Mouse (Mus musculus): ENCODE measurements around the gene Ptprg. TPM values are rescaled to one million over a fixed set of nuclear protein-coding genes. Genes with fewer than 3 reads are reported as not detected.

The Ptprg gene
- total and polyA plus RNA-seq, 2 experiments from 2014 or later, result 8.7 to 63.4 TPM

- Histone ChIP-seq H3K9ac (replicated peaks; ENCODE audit: low read depth, low read length) (no peak overlapping the region), H3K27ac (ENCODE audit: low read depth) (no peak overlapping the region), H3K36me3 (replicated peaks; ENCODE audit: control insufficient read depth, insufficient read depth, low read length) (no peaks in the 10 kb centered on the region), H3K4me1 (ENCODE audit: control insufficient read depth, insufficient read depth) (0 out of 2 replicates have a peak, but pooled peaks cover 18% of the 10 kb centered on the region), H3K4me2 (ENCODE audit: low read depth, low read length) (no peak overlapping the region), H3K27me3 (ENCODE audit: control insufficient read depth, insufficient read depth, low read length) (no peaks in the 10 kb centered on the region), H3K4me3 (ENCODE audit: low read depth, low read length) (no peak overlapping the region), H3K9me3 (replicated peaks; ENCODE audit: control insufficient read depth, low read length) (no peaks in the 10 kb centered on the region)
- DNase-seq (ENCODE audit: low spot score) (no peak), ATAC-seq (ENCODE audit: insufficient read depth, low read depth) (no peak)
- TF ChIP-seq EP300 (IDR thresholded peaks at IDR 0.05; ENCODE audit: low read depth) (no peak), CTCF (IDR thresholded peaks at IDR 0.05; ENCODE audit: low read depth) (no peak)
- 61% methylated on average over 3 of the region's 3 CpGs for WGBS
Measured at GRCm38 (mm10) chr14:11672981-11673547, 119.7 kb downstream of the Ptprg start.

- H3K27me3 ChIP-seq (ENCODE audit: control insufficient read depth, insufficient read depth, low read length), result no peaks in the 10 kb centered on the region
- H3K4me3 ChIP-seq (ENCODE audit: low read depth, low read length), result no peak overlapping the region
- H3K9ac ChIP-seq (replicated peaks; ENCODE audit: low read depth, low read length), result no peak overlapping the region
- DNase-seq (ENCODE audit: low spot score), result no peak
- H3K9me3 ChIP-seq (replicated peaks; ENCODE audit: control insufficient read depth, low read length), result no peaks in the 10 kb centered on the region
- 51% methylated on average over 4 of the region's 4 CpGs for WGBS
- no peak for TF ChIP-seq EP300 (IDR thresholded peaks at IDR 0.05; ENCODE audit: low read depth)
- TF ChIP-seq CTCF (IDR thresholded peaks at IDR 0.05; ENCODE audit: low read depth), result no peak
- peaks cover 40% of the 10 kb centered on the region for H3K4me1 ChIP-seq (ENCODE audit: control insufficient read depth, insufficient read depth)
- no peak overlapping the region for H3K4me2 ChIP-seq (ENCODE audit: low read depth, low read length)
- H3K27ac ChIP-seq (ENCODE audit: low read depth), result no peak overlapping the region
- no peaks in the 10 kb centered on the region for H3K36me3 ChIP-seq (replicated peaks; ENCODE audit: control insufficient read depth, insufficient read depth, low read length)
- ATAC-seq (ENCODE audit: insufficient read depth, low read depth), result no peak
Measured at GRCm38 (mm10) chr14:11678201-11678600, 124.9 kb downstream of the Ptprg start.

DNA sequence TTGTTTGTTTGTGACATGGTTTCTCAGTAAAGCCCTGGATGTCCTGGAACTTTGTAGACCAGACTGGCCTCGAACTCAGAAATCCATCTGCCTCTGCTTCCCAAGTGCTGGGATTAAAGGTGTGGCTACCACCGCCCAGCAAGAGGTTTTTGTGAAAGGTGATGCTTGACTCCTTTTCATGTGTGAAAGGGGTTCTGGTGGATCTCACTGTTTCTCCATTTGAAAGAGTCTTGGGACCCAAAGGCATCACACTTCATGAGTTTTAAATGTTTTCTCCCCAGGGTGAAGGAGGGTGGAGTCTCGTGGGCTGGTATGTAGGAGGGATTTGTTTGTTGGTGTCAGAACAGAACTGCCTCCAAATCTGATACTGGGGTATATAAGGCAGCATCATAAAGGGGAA, 126.4 kb downstream of the Ptprg start:
- no peak for TF ChIP-seq CTCF (IDR thresholded peaks at IDR 0.05; ENCODE audit: low read depth)
- no peaks in the 10 kb centered on the region for H3K9me3 ChIP-seq (replicated peaks; ENCODE audit: control insufficient read depth, low read length)
- no peak overlapping the region for H3K9ac ChIP-seq (replicated peaks; ENCODE audit: low read depth, low read length)
- H3K4me2 ChIP-seq (ENCODE audit: low read depth, low read length), result no peak overlapping the region
- H3K36me3 ChIP-seq (replicated peaks; ENCODE audit: control insufficient read depth, insufficient read depth, low read length), result no peaks in the 10 kb centered on the region
- no peaks in the 10 kb centered on the region for H3K27me3 ChIP-seq (ENCODE audit: control insufficient read depth, insufficient read depth, low read length)
- DNase-seq (ENCODE audit: low spot score) (no peak), ATAC-seq (ENCODE audit: insufficient read depth, low read depth) (no peak)
- no peak overlapping the region for H3K27ac ChIP-seq (ENCODE audit: low read depth)
- 83% methylated on average over 3 of the region's 3 CpGs for WGBS
- no peak overlapping the region for H3K4me3 ChIP-seq (ENCODE audit: low read depth, low read length)
- H3K4me1 ChIP-seq (ENCODE audit: control insufficient read depth, insufficient read depth), result peaks cover 49% of the 10 kb centered on the region

DNA sequence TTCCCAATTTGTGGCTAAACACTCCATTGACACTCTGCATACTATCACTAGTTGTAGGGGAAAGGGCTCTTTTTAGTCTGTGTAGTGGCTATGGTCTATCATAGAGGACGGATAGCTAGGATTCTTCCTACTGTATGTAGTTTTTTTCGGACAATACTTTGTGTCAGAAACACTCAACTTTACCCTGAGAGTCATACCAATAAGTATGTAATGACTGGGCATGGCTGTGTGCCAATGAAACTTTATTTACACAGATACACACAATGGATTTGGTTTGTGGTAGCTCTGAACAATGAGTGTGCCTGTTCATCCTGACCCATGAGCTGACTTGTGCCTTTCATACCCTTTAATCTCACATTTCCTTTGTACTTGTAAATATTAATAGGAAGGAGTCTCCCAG, 127.3 kb downstream of the Ptprg start:
- DNase-seq (ENCODE audit: low spot score) (no peak), ATAC-seq (ENCODE audit: insufficient read depth, low read depth) (no peak)
- Histone ChIP-seq H3K4me2 (ENCODE audit: low read depth, low read length) (no peak overlapping the region), H3K4me1 (ENCODE audit: control insufficient read depth, insufficient read depth) (peaks cover 49% of the 10 kb centered on the region), H3K9ac (replicated peaks; ENCODE audit: low read depth, low read length) (no peak overlapping the region), H3K36me3 (replicated peaks; ENCODE audit: control insufficient read depth, insufficient read depth, low read length) (no peaks in the 10 kb centered on the region), H3K27me3 (ENCODE audit: control insufficient read depth, insufficient read depth, low read length) (no peaks in the 10 kb centered on the region), H3K4me3 (ENCODE audit: low read depth, low read length) (no peak overlapping the region), H3K27ac (ENCODE audit: low read depth) (no peak overlapping the region), H3K9me3 (replicated peaks; ENCODE audit: control insufficient read depth, low read length) (no peaks in the 10 kb centered on the region)
- TF ChIP-seq EP300 (IDR thresholded peaks at IDR 0.05; ENCODE audit: low read depth) (no peak), CTCF (IDR thresholded peaks at IDR 0.05; ENCODE audit: low read depth) (no peak)
- 83% methylated on average over 2 of the region's 2 CpGs for WGBS

DNA sequence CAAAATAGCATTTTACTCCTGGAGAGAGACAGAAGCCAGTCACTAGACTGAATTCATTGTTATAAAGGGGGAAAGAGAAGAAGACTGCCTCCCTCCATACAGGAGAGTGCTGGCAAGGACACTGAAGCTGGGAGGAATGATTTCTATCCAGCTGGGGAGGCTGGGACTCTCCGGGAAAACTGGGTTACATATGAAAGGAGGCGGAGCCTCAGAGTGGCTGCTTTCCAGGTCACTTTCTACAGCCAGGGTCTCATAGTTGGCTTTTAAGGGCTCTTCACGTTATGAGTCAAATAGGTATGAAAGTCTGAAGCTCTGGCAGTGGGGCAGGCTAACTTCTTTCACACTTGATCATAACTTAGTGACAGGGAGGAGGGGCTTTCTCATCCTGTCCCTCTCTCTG, 129.1 kb downstream of the Ptprg start:
- DNase-seq (ENCODE audit: low spot score) (peak; percentile 21), ATAC-seq (ENCODE audit: insufficient read depth, low read depth) (no peak)
- Histone ChIP-seq H3K9me3 (replicated peaks; ENCODE audit: control insufficient read depth, low read length) (no peaks in the 10 kb centered on the region), H3K4me2 (ENCODE audit: low read depth, low read length) (peak overlapping the region; percentile 18; the same call in 1 of the 2 replicates), H3K4me3 (ENCODE audit: low read depth, low read length) (no peak overlapping the region), H3K36me3 (replicated peaks; ENCODE audit: control insufficient read depth, insufficient read depth, low read length) (no peaks in the 10 kb centered on the region), H3K27me3 (ENCODE audit: control insufficient read depth, insufficient read depth, low read length) (no peaks in the 10 kb centered on the region), H3K27ac (ENCODE audit: low read depth) (peak overlapping the region; percentile 4), H3K9ac (replicated peaks; ENCODE audit: low read depth, low read length) (0 out of 2 replicates have a peak overlapping the region, but pooled peaks have one; percentile 3), H3K4me1 (ENCODE audit: control insufficient read depth, insufficient read depth) (peaks cover 57% of the 10 kb centered on the region)
- no peak for TF ChIP-seq CTCF (IDR thresholded peaks at IDR 0.05; ENCODE audit: low read depth)
- no peak for TF ChIP-seq EP300 (IDR thresholded peaks at IDR 0.05; ENCODE audit: low read depth)
- 16% methylated on average over 3 of the region's 3 CpGs for WGBS
